Mouse (Mus musculus): ENCODE measurements around the gene Ocel1. TPM values are rescaled to one million over a fixed set of nuclear protein-coding genes. Genes with fewer than 3 reads are reported as not detected.
"Not testable (repeated sequence)": the region's sequence is repeated elsewhere in the genome, so short reads cannot be mapped to it uniquely, and the experiment has no call there.

Gene Ocel1
- 10 to 100 TPM; 16.6 to 19.0 TPM for total RNA-seq (2021)
- long read RNA-seq, experiment 1, transcript Ocel1-202 (3 exons, 2,179 nt): major isoform, 5 of 16 reads
- long read RNA-seq, experiment 1, partial matches to known transcripts: 1 of 16 reads
- long read RNA-seq, experiment 1, other reads (novel, unspliced or antisense): 9 of 16 reads
- long read RNA-seq, experiment 2, full-length matches to known transcripts: 8 of 16 reads
- long read RNA-seq, experiment 2, partial matches to known transcripts: 0 of 16 reads
- long read RNA-seq, experiment 2, other reads (novel, unspliced or antisense): 8 of 16 reads

DNA sequence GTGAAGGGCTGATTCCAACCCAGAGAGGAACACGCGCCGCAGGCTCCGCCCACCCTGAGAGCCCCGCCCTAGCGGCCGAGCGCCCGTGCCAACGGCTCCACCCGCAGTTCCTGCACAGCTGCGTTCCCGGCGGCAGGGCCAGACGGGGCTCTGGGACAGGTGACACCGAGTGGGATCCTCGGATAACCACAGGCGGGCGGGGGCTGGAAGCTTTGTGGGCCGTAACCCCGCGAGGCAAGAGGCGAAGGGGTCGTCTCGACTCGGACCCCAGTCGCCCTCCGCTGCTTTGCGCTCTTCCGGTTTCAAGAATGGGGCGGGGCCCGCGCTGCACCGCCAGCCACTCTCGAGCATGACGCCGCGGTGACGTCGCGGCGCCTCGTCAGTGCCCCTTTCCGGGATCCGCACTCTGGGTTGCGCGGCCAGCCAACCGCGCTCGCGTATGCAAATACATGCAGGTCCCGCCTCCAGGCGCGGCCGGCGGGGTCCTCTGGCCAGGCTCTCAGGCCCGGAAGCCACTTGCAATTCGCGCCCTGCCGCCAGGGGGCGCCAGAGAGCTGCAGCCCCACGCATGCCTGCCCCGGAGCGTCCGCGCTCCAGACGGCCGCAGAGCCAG, at the start of gene Ocel1:
Ocel1 (plus strand) TSS at position 63 of the 613 bp plus-strand sequence.
- DNase-seq (ENCODE audit: extremely low spot score in 1 of 2, low spot score in 2 of 2): peak; percentile 98 to 99
- TF ChIP-seq CTCF (IDR thresholded peaks at IDR 0.05): peak; percentile 100
- Histone ChIP-seq H3K27ac (peak within 1 kb of the TSS; percentile 99), H3K4me3 (peak within 1 kb of the TSS; percentile 95)
- intact Hi-C loops (cut with DNase I): loop anchor here (5.0 kb wide), 1 partner anchor 91 kb away; the partner anchor contains the start of genes Abhd8 and Mrpl34

DNA sequence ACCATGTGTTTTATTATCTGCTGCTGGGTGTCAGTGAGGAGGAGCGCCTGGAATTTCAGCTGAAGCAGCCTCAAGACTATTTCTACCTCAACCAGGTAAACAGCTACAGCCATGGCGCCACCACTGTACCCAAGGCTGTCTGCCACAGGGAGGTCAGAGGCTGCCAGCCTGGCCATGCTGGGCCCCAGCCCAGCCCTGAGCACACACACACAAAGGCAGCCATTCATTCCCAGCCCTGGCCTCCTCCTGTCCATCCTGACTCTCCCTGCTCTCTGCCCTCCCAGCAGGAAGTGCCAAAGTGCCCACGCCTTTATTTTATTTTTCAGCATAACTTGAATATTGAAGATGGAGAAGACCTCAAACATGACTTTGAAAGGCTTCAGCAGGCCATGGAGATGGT, 48.2 kb upstream of the Ocel1 start:
- Histone ChIP-seq H3K4me3 (no peak overlapping the region), H3K27ac (no peak overlapping the region)
- TF ChIP-seq CTCF (IDR thresholded peaks at IDR 0.05): no peak
- DNase-seq (ENCODE audit: extremely low spot score in 1 of 2, low spot score in 2 of 2): no peak
- intact Hi-C loops (cut with DNase I): no loop called here

GRCm38 (mm10) chr8:71324848-71325247, 46.2 kb upstream of the Ocel1 start:
- intact Hi-C loops (cut with DNase I): no loop called here
- peak; percentile 32 for TF ChIP-seq CTCF (IDR thresholded peaks at IDR 0.05)
- no peak for DNase-seq (ENCODE audit: extremely low spot score in 1 of 2, low spot score in 2 of 2)
- no peak overlapping the region for H3K27ac ChIP-seq
- H3K4me3 ChIP-seq: no peak overlapping the region

DNA sequence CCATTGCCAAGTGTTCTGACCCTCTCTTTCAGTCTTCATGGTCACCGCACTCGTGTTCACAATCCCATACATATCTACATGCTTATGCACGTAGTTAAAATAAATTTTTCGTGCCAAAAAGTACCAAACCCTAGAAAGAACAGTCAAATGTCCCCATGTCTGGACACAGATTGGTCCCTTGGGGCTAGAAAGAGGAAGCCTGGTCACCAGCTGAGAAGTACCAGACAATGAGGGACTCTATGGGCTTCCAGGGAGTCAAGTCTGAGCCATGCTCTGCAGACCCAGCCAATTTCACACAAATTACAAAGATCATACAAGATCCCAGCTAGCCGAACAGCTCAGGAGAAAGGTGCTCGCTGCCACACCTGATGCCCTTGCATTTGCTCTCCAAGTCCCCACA, 33.3 kb upstream of the Ocel1 start:
- H3K4me3 ChIP-seq; H3K27ac ChIP-seq; intact Hi-C loops (cut with DNase I); DNase-seq (ENCODE audit: extremely low spot score in 1 of 2, low spot score in 2 of 2): not testable (repeated sequence)

- no peak for DNase-seq (ENCODE audit: extremely low spot score in 1 of 2, low spot score in 2 of 2)
- intact Hi-C loops (cut with DNase I): no loop called here
- Histone ChIP-seq H3K4me3 (no peak overlapping the region), H3K27ac (no peak overlapping the region)
- TF ChIP-seq CTCF (IDR thresholded peaks at IDR 0.05): peak; percentile 47
Measured at GRCm38 (mm10) chr8:71340625-71341024, 30.5 kb upstream of the Ocel1 start.

- no peak overlapping the region for H3K4me3 ChIP-seq
- DNase-seq (ENCODE audit: extremely low spot score in 1 of 2, low spot score in 2 of 2): no peak
- no peak for TF ChIP-seq CTCF (IDR thresholded peaks at IDR 0.05)
- intact Hi-C loops (cut with DNase I): no loop called here
- no peak overlapping the region for H3K27ac ChIP-seq
Measured at GRCm38 (mm10) chr8:71346581-71346980, 24.5 kb upstream of the Ocel1 start.

- TF ChIP-seq CTCF (IDR thresholded peaks at IDR 0.05): no peak
- DNase-seq (ENCODE audit: extremely low spot score in 1 of 2, low spot score in 2 of 2): no peak
- Histone ChIP-seq H3K4me3 (no peak overlapping the region), H3K27ac (no peak overlapping the region)
- intact Hi-C loops (cut with DNase I): no loop called here
Measured at GRCm38 (mm10) chr8:71351117-71351516, 20.0 kb upstream of the Ocel1 start.

GRCm38 (mm10) chr8:71351520-71351919, 19.6 kb upstream of the Ocel1 start:
- Histone ChIP-seq H3K4me3 (no peak overlapping the region), H3K27ac (no peak overlapping the region)
- DNase-seq (ENCODE audit: extremely low spot score in 1 of 2, low spot score in 2 of 2): no peak
- TF ChIP-seq CTCF (IDR thresholded peaks at IDR 0.05): no peak
- intact Hi-C loops (cut with DNase I): no loop called here

DNA sequence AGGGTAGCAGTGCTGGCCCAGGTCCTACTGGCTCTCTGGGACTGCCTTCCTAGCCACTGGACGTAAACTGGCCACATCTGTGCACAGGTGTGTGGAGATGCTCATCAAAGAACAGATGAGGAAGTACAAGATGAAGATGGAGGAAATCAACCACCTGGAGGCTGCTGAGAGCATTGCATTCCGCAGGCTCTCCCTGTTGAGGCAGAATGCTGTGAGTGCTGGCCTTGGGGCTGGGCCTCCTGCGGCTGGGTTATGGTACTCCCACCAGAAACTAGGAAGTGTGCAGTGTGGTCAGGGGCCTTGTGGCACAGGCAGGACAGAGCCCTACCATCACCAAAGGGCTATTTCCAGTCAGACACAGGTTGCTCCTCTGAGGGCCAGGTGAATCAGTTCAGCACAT, 13.1 kb upstream of the Ocel1 start:
- intact Hi-C loops (cut with DNase I): no loop called here
- TF ChIP-seq CTCF (IDR thresholded peaks at IDR 0.05): peak; percentile 5

DNA sequence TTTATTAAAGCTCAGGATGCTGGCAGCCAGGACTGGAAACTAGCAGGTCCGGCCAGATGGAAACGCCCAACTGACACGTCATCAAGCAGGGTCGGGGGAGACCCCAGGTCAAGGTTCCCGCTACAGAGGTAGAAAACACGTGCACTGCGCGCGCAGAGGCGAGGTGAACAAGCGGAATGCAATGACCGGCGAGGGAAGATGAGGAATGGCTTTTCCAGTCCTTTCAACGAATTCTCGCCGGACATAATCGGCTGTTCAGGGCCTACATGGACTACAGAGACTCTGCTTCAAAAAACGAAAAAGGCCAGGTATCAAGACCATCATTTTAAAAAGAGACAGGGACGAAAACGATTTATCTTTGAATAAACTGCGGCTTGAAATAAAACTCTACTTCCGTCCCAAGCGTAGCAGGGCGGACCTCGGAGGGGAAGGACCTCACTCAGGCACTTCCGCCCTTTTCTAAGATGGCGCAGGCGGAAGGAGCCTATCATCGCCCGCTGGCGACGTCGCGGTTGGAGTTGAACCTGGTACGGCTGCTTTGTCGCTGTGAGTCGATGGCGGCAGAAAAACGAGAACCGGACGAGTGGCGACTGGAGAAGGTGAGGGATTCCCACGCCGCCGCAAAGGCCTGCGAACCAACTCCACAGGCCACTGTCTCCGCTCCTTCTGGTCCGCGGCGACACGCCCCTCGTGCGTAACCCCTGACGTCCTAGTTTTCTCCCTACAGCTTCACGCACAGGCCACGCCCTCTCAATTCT, 4.1 kb upstream of the Ocel1 start, which contains the start of gene Use1:
Use1 (plus strand) TSS at position 78 of the 758 bp plus-strand sequence.
- TF ChIP-seq CTCF (IDR thresholded peaks at IDR 0.05): no peak
- Histone ChIP-seq H3K27ac (peak within 1 kb of the TSS; percentile 99), H3K4me3 (peak within 1 kb of the TSS; percentile 65)
- intact Hi-C loops (cut with DNase I): loop anchor here (2.0 to 5.0 kb wide), 4 partner anchors 30 to 555 kb away; partner anchors contain the start of genes Babam1, Haus8, Myo9b and Rpl18a
- peak; percentile 88 to 89 for DNase-seq (ENCODE audit: extremely low spot score in 1 of 2, low spot score in 2 of 2)

More for the DNA sequence above, 13.1 kb upstream of the Ocel1 start:
- no peak for DNase-seq (ENCODE audit: extremely low spot score in 1 of 2, low spot score in 2 of 2)
- Histone ChIP-seq H3K27ac (no peak overlapping the region), H3K4me3 (no peak overlapping the region)

DNA sequence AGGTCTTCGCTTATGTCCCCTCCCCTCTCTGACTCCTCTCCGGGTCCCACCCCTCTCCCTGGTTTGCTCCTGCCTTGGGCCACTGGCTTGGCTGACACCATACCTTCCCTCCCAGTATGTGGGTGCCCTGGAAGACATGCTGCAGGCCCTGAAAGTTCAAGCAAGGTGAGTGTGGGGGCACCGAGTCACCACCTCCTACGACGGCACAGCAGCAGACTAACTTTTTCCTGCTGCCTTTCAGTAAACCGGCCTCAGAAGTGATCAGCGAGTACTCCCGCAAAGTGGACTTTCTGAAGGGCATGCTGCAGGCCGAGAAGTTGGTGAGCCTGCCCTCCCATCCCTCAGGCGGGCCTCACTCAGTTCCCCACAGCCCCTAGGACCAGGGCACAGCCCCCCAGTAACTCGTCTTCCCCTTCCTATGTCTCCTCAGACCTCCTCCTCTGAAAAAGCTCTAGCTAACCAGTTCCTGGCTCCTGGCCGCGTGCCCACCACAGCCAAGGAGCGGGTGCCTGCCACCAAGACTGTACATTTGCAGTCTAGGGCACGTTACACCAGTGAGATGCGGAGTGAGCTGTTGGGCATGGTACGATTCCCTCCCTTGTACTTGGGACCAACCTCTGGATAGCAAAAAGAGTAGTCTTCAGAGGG, 3.4 kb upstream of the Ocel1 start:
- peak overlapping the region; percentile 65 for H3K4me3 ChIP-seq
- no peak for TF ChIP-seq CTCF (IDR thresholded peaks at IDR 0.05)
- H3K27ac ChIP-seq: peak overlapping the region; percentile 99
- intact Hi-C loops (cut with DNase I): loop anchor here (2.0 to 5.0 kb wide), 4 partner anchors 29 to 555 kb away; partner anchors contain the start of genes Babam1, Haus8, Myo9b and Rpl18a
- no peak for DNase-seq (ENCODE audit: extremely low spot score in 1 of 2, low spot score in 2 of 2)

All from left cerebral cortex, adult 2 months (tissue).